Mouse (Mus musculus) olfactory bulb, adult 2 months (tissue): ENCODE measurements at regions not wholly inside any gene's neighbourhood (a gene's known extent, or its start where the extent isn't known, plus 50 kb on each side); places are given as distances from the start of the nearest gene placed in this dataset.

Experiments used
- H3K27ac ChIP-seq: fragments of 200-500 bp; 2 replicates; pipeline ENCODE4 v1.5.1; 2012; ENCODE audit warnings: low read depth, low read length; ENCODE audit not compliant: insufficient read depth
- H3K4me1 ChIP-seq: fragments of 200-500 bp; 2 replicates; pipeline ENCODE4 v1.6.1; 2012; ENCODE audit warnings: low read length; ENCODE audit not compliant: control insufficient read depth, insufficient read depth
- H3K4me3 ChIP-seq: fragments of 200-500 bp; 2 replicates; pipeline ENCODE4 v1.5.1; 2012; ENCODE audit warnings: mild to moderate bottlenecking, low read depth, low read length, moderate library complexity; ENCODE audit not compliant: insufficient read depth
- CTCF ChIP-seq: fragments of 200-500 bp; IDR thresholded peaks from 2 replicates; pipeline ENCODE4 v1.5.1; 2012; ENCODE audit warnings: low read depth, mild to moderate bottlenecking, low read length, moderate library complexity; ENCODE audit not compliant: insufficient read depth
- POLR2A ChIP-seq: fragments of 200-500 bp; IDR thresholded peaks from 2 replicates; pipeline ENCODE4 v1.6.1; 2012; ENCODE audit warnings: mild to moderate bottlenecking, low read depth, low read length, moderate library complexity; ENCODE audit not compliant: insufficient read depth
- WGBS: fragments of 180-500 bp; shearing (Covaris S2); methylation state at CpG from one replicate; pipeline ENCODE4 v1.1.7; 2018; 5-methylcytosine and 5-hydroxymethylcytosine counted together

DNA sequence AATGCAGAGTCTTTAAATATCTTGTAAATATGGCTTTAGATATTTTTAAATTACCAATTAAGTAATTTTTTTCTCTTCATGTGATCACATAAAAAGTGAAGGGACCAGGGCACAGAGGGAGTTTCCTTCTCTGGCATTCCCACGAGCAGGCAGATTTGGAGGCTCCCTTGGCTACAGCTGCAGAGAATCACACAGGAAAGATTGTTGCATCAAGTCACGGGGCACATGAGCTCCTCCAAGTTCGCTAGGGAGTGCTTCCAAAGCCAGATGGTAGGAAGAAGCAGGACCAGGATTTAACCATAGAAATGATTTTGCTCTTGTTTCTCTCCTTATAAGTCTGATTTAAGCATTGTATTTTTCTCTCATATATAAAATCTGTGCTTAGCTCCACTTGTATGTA, 53.9 kb upstream of the Abi3bp start:
- TF ChIP-seq CTCF (no peak), POLR2A (no peak)
- Histone ChIP-seq H3K27ac (no peak overlapping the region), H3K4me3 (no peak overlapping the region), H3K4me1 (no peaks in the 10 kb centered on the region)
- 46% methylated on average over 3 of the region's 3 CpGs for WGBS
